Mouse (Mus musculus) right cerebral cortex, postnatal 4 days (tissue): ENCODE data around the gene Fam205c.

Experiments used
- DNase-seq: peaks from one replicate; pipeline ENCODE4 v3.0.0-alpha.2; 2022

Gene Fam205c

GRCm38 (mm10) chr4:42874134-42874533 is at the start of gene Fam205c:
Gene Fam205c, minus strand, starts transcription at chr4:42874234.
- no peak for DNase-seq

- no peak for DNase-seq
These were observed 48.4 kb upstream of the Fam205c start for GRCm38 (mm10) chr4:42922461-42922860.

DNA sequence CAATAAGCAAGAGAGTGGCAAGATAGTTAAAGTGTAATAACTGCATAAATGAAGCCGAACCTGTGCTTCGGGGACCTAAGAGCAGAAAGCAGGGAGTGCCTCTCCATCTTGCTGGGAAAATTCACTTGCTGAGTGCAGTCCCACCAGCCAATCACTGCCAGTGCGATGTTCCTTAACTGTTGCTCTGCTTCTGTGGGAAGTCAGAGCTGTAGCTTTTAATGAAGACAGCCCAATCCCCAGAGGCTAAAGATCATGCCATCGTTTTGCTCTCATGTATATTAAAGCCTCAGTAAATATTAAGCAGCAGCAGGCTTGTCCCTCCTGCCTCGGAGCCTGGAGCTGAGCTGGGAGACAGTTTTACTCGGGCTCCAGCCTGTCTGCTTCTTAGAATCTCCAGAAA is 48.0 kb upstream of the Fam205c start:
- DNase-seq, result no peak

- no peak for DNase-seq
These were observed 47.5 kb upstream of the Fam205c start for GRCm38 (mm10) chr4:42921536-42921935.

- DNase-seq, result no peak
These were observed 46.7 kb upstream of the Fam205c start for GRCm38 (mm10) chr4:42920726-42921125.

DNA sequence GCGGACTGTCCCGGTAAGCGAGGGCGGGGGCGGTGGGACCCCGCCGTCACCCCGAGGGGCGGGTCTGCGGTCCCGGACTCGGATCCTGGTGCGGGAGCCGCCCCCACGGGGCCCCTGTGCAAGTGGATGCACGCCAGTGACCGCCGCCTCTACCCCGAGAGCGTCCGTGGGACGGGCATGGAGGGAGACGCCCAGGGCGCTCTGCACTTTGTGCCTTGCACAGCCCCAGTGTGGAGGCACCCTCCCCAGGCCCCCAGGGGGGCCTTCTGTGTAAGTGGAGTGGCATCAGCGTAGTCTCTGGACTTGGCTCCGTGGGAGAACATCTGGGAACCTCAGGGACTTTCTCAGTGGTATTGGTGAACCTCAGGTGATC is 43.4 kb upstream of the Fam205c start:
- peak; percentile 40 for DNase-seq

DNA sequence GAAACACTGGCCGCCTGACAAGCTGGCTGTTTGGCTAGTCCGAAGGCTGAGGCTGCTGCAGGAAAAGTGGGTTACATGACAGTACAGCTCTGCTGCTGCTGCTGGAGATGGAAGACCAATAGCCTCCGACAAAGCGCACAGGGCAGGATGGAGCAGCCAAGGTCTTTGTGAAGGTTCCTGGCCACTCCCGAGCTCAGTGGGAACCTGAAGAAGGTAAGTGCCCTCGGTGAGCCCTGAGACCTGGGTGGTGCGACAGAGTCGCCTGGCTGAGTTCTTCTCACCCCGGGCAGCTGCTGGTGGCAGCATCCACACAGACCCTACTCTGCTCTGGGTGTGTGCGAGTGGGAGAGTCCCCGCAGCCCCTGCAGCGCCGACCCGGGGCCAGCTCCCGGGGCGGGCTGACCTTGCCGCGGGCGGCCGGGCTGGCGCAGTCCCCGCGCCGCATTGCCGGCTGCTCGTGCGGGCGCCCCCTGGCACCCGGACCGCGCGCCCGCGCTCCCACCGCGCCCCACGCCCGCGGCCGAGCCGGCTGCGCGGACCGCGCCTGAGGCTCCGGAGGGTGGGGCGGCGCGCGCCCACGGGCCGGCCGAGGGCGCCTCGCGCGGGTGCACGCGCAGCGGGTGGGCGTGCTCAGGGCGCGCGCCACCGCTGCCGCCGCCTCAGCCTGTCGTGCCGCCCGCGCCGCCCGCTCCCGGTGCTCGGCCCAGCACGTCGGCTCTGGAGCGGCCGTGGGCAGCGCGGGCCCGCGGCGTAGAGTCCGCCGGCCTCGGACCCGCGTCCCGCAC is 42.8 kb upstream of the Fam205c start, which contains the start of gene Phf24:
Gene Phf24 (plus strand): TSS at position 44 of the 785 bp plus-strand sequence.
- DNase-seq, result peak; percentile 70

DNA sequence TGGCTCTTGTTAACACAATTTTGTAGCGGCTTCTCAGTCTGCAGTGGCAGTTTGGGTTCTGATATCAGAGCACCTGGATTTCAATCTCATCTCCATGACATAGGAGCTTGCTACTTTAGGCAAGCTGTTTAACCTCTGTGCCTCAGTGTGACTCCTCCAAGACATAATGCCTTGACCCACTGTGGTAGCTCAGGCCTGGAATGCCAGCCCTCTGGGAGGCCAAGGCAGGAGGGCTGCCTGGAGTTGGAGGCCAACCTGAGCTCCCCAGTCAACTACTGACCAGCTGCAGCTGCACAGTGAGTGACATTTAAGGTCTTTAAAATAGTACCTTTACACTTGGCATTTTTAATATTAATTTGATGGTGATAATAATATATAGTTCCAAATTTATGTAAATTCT is 41.9 kb upstream of the Fam205c start:
- no peak for DNase-seq

DNA sequence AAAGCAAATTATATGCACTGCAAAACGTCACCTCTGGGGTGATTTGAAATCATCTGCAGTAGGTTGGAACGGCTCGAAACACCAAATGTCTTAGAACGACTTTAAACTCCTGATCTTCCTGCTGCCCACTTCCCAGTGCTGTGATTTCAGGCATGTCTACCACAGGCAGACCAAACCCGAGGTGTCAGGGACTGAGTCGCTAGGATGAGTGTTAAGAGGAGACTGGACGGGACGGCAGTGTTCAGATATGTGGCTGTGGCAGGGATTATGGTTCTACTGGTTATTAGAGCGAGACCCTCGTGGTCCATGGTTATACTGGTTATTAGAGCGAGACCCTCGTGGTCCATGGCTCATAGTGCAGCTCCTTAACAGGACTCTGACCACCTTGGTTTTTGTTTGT is 41.3 kb upstream of the Fam205c start:
- no peak for DNase-seq

- no peak for DNase-seq
These were observed 39.4 kb upstream of the Fam205c start for GRCm38 (mm10) chr4:42913391-42913790.

DNA sequence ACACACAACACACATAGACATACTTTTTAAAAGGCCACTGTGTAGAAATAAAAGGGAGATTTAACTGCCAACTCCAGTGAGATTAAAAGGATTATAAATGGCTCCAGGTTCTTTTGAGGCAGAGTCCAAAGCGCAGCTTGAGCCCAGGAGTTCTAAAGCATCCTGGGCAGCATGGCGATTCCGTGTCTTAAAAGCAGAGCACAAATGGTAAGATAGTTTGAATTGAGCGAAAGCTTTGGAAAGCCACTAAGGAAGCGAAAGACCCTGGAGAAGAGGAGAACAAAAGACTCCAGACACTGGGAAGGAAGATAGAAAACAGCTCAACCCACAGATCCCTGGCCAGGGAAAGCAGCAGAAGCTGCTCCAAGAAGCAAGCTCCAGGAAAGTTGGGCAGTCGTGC is 30.9 kb upstream of the Fam205c start:
- no peak for DNase-seq

DNA sequence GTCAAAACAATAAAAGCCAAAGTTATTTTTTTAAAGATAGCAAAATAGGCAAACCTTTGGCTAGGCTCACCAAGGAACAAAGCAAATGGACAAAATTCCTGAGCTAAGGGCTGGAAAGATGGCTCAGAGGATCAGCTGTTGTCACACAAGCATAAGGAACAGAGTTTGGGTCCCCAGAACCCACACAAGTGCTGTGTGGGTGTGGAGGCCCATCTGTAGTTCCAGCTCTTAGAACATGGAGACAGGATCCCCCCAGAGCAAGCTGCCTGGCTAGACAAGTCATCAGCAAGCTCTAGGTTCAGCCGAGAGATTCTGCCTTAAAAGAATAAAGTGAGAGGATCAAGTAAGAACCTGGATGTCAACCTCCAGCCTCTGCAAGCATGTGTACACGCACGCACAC is 30.5 kb upstream of the Fam205c start:
- no peak for DNase-seq

- DNase-seq, result no peak
These were observed 29.9 kb upstream of the Fam205c start for GRCm38 (mm10) chr4:42903942-42904341.

GRCm38 (mm10) chr4:42902730-42903129 is 28.7 kb upstream of the Fam205c start:
- no peak for DNase-seq

DNA sequence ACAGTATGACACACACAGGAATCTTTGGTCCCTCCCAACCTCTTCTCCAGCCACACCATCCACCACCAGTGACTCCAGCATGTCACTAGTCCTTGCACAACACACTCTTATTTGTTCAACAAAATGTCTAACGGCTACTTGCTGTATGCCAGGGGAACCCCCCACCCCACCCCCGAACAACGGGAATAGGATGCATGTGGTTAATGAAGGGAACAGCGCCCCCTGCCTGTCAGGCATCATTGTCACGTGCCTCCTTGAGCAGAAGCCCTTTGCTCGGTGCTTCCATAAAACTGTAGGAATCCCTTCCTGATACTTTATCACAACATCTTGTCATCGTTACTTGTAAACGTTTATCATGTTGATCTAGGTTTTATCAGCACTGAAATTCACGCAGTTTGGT is 28.1 kb upstream of the Fam205c start:
- DNase-seq, result peak; percentile 51

GRCm38 (mm10) chr4:42900878-42901277 is 26.8 kb upstream of the Fam205c start:
- DNase-seq, result no peak

DNA sequence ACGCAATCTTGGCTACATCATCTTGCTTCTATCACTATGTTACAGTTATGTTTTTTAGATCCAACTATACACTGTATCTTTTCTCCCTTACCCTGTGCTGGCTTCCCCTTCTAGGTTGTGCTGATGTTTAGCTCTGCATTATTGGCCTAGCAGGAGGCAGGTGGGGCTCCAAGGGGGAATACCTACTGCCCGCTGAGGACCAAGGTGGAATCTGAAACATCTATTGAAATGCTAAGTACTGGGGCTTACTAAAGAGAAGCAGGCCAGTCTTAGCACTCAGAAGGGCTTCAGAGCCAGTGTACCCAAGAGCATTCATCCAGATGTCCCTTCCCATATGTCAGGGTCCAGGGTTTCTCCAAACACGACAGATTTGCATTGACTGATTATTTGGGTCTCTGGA is 24.9 kb upstream of the Fam205c start:
- DNase-seq, result no peak

GRCm38 (mm10) chr4:42895118-42895517 is 21.1 kb upstream of the Fam205c start:
- DNase-seq, result no peak

GRCm38 (mm10) chr4:42891176-42891575 is 17.1 kb upstream of the Fam205c start:
- no peak for DNase-seq

GRCm38 (mm10) chr4:42888806-42889205 is 14.8 kb upstream of the Fam205c start:
- DNase-seq, result no peak

DNA sequence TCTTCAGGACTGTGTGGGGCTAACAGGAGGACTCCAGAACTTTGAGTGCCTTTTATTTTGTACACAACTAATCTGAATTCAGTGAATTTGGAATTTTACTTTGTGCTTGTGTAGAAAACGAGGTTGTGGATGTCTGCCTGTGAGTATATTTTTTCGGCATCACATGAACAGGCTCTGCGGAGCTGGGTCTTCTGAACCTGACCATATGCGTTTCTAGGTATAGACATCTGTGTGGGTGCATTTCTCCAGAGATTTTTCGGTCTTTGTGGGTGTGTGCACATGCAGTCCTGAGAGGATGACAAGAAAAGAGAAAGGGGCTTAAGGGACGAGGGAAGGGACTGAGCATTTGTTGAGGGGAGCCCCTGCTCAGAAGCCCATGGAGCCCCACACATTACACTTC is 12.9 kb upstream of the Fam205c start:
- DNase-seq, result no peak

GRCm38 (mm10) chr4:42880677-42880948 is 6.6 kb upstream of the Fam205c start:
- DNase-seq, result no peak

DNA sequence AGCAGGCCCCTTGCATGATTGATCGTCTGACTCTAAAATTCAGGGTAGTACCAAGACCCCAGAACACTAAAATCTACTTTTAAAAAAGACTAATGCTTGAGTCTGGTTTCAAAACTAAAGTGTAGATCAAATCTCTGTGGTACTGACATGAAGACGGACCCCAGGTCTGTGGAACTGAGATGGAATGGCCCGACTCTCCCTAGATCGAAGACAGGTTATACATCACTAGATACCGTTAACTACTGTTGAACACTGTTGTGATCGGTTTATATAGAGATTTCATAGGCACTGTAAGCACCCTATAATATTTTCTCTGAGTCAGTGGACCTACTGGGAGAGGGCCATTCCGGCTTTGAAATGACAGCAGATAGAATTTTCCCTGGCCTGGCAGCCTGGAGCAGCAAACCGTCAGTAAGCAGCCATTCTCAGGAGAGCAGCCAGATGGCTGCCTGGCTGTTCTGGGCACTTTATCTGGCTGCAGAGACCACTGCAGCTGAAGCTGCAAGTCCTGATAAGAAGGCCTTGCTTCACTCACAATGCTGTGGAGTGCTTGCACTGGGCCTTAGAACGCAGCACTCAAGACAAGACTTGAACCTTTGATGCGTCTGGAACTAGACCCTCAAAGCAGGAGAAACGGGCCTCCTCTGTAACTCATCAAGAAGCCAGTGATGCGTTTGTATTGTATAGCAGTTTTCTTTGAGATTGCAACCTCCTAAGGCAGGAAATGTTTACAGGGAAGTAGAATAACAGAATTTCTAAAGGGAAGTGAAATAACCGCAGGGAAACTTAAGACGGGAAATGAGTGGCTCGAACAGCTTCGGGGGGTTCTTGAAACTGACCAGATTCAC is 6.0 kb upstream of the Fam205c start:
- DNase-seq, result no peak

- DNase-seq, result no peak
These were observed 3.6 kb upstream of the Fam205c start for GRCm38 (mm10) chr4:42877657-42878056.
